Mouse (Mus musculus): ENCODE results near the gene Rbm28. TPM values are rescaled to one million over a fixed set of nuclear protein-coding genes. Genes with fewer than 3 reads are reported as not detected.

Rbm28 gene
- polyA plus RNA-seq, 1 experiment from 2014 or later, result 54.6 TPM

DNA sequence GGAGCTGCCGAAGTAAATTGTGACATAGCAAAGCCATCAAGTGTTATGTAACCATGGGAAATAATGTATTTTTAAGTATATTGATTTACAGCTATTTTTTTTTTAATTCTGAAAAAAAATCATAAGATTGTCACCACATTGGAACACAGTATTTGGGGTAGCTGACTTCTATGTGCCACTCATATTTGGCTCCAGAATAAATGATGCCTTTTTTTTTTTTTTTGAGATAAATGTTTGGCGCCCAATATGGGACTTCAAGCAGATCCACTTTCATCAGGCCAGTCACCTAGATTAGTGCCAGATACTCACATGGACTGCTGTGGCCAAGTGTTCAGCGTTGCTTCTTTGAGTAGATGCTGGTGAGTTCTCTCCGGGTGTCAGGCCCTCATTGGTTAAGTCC, 53.3 kb downstream of the Rbm28 start:
- Histone ChIP-seq H3K4me3 (ENCODE audit: low read depth, low read length) (no peak overlapping the region), H3K27ac (ENCODE audit: low read depth, low read length) (no peak overlapping the region), H3K4me2 (no peak overlapping the region), H3K27me3 (replicated peaks; ENCODE audit: control insufficient read depth, insufficient read depth, low read length) (no peaks in the 10 kb centered on the region), H3K9me3 (ENCODE audit: control insufficient read depth, low read length) (0 out of 2 replicates have a peak, but pooled peaks cover 5% of the 10 kb centered on the region), H3K36me3 (ENCODE audit: control insufficient read depth, insufficient read depth, low read length) (no peaks in the 10 kb centered on the region), H3K9ac (ENCODE audit: low read depth, low read length) (no peak overlapping the region), H3K4me1 (replicated peaks; ENCODE audit: control insufficient read depth, insufficient read depth, low read length) (no peaks in the 10 kb centered on the region)
- DNase-seq (ENCODE audit: low spot score), result no peak
- no peak for ATAC-seq (replicated peaks; ENCODE audit: low FRiP score)
- 83% methylated on average over 4 of the region's 4 CpGs for WGBS

DNA sequence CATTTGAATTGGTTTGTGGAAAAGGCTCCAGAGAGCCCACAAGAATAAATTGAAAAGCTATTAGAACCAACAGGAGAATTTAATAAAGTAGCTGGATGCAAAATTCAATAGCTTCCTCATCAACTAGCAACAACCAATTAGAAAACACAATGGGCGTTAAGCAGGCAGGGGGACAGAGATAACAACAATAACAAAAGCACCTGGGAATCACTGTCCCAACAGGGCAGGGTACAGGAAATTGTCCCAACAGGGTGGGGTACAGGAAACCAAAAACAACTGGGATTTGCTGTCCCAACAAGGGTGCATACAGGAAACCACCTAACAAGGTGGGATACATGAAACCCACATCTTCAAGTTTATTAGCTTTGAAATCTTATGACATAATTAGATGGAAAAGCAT, 56.4 kb downstream of the Rbm28 start:
- H3K4me1 ChIP-seq (replicated peaks; ENCODE audit: control insufficient read depth, insufficient read depth, low read length), result no peaks in the 10 kb centered on the region
- ATAC-seq (replicated peaks; ENCODE audit: low FRiP score) (no peak), DNase-seq (ENCODE audit: low spot score) (no peak)
- no peaks in the 10 kb centered on the region for H3K36me3 ChIP-seq (ENCODE audit: control insufficient read depth, insufficient read depth, low read length)
- no peak overlapping the region for H3K4me2 ChIP-seq
- no peaks in the 10 kb centered on the region for H3K27me3 ChIP-seq (replicated peaks; ENCODE audit: control insufficient read depth, insufficient read depth, low read length)
- H3K27ac ChIP-seq (ENCODE audit: low read depth, low read length), result no peak overlapping the region
- no peak overlapping the region for H3K9ac ChIP-seq (ENCODE audit: low read depth, low read length)
- 58% methylated on average over 1 of the region's 1 CpGs for WGBS
- no peak overlapping the region for H3K4me3 ChIP-seq (ENCODE audit: low read depth, low read length)
- H3K9me3 ChIP-seq (ENCODE audit: control insufficient read depth, low read length), result 0 out of 2 replicates have a peak, but pooled peaks cover 5% of the 10 kb centered on the region

GRCm38 (mm10) chr6:29101248-29101864, 63.5 kb downstream of the Rbm28 start:
- Histone ChIP-seq H3K27me3 (replicated peaks; ENCODE audit: control insufficient read depth, insufficient read depth, low read length) (no peaks in the 10 kb centered on the region), H3K9ac (ENCODE audit: low read depth, low read length) (no peak overlapping the region), H3K9me3 (ENCODE audit: control insufficient read depth, low read length) (no peaks in the 10 kb centered on the region), H3K4me1 (replicated peaks; ENCODE audit: control insufficient read depth, insufficient read depth, low read length) (no peaks in the 10 kb centered on the region), H3K4me2 (no peak overlapping the region), H3K36me3 (ENCODE audit: control insufficient read depth, insufficient read depth, low read length) (no peaks in the 10 kb centered on the region), H3K4me3 (ENCODE audit: low read depth, low read length) (no peak overlapping the region), H3K27ac (ENCODE audit: low read depth, low read length) (no peak overlapping the region)
- ATAC-seq (replicated peaks; ENCODE audit: low FRiP score) (no peak), DNase-seq (ENCODE audit: low spot score) (no peak)
- WGBS, result 82% methylated on average over 9 of the region's 9 CpGs

DNA sequence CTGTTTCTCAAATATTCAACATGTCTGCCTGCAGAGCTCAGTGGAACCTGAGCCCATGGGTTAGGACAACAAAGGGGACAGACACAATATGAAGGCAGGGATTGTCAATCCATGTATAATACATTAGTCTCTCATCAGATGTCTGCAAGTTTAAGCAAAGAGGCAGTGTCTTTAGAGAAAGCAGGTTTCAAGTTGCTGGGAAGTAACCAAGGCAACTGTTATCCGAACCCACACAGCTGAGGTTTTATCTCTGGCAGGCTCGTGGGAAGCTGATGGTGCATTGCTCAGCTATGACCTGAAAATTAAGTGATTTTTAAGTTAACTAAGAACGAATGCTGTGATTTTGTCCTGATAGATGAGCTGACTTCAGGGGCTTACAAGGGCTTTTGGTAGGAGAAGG, 64.4 kb downstream of the Rbm28 start:
- Histone ChIP-seq H3K9me3 (ENCODE audit: control insufficient read depth, low read length) (no peaks in the 10 kb centered on the region), H3K4me3 (ENCODE audit: low read depth, low read length) (no peak overlapping the region), H3K4me1 (replicated peaks; ENCODE audit: control insufficient read depth, insufficient read depth, low read length) (no peaks in the 10 kb centered on the region), H3K9ac (ENCODE audit: low read depth, low read length) (no peak overlapping the region), H3K27me3 (replicated peaks; ENCODE audit: control insufficient read depth, insufficient read depth, low read length) (no peaks in the 10 kb centered on the region), H3K4me2 (no peak overlapping the region), H3K36me3 (ENCODE audit: control insufficient read depth, insufficient read depth, low read length) (no peaks in the 10 kb centered on the region), H3K27ac (ENCODE audit: low read depth, low read length) (no peak overlapping the region)
- DNase-seq (ENCODE audit: low spot score) (no peak), ATAC-seq (replicated peaks; ENCODE audit: low FRiP score) (no peak)
- WGBS, result 30% methylated on average over 3 of the region's 3 CpGs

- no peak overlapping the region for H3K9ac ChIP-seq (ENCODE audit: low read depth, low read length)
- no peak for ATAC-seq (replicated peaks; ENCODE audit: low FRiP score)
- H3K27ac ChIP-seq (ENCODE audit: low read depth, low read length), result no peak overlapping the region
- DNase-seq (ENCODE audit: low spot score), result no peak
- no peak overlapping the region for H3K4me2 ChIP-seq
- no peak overlapping the region for H3K4me3 ChIP-seq (ENCODE audit: low read depth, low read length)
- no peaks in the 10 kb centered on the region for H3K9me3 ChIP-seq (ENCODE audit: control insufficient read depth, low read length)
- no peaks in the 10 kb centered on the region for H3K27me3 ChIP-seq (replicated peaks; ENCODE audit: control insufficient read depth, insufficient read depth, low read length)
- H3K36me3 ChIP-seq (ENCODE audit: control insufficient read depth, insufficient read depth, low read length), result no peaks in the 10 kb centered on the region
- 70% methylated on average over 14 of the region's 14 CpGs for WGBS
- no peaks in the 10 kb centered on the region for H3K4me1 ChIP-seq (replicated peaks; ENCODE audit: control insufficient read depth, insufficient read depth, low read length)
Observed at GRCm38 (mm10) chr6:29099536-29100170, 65.2 kb downstream of the Rbm28 start.

- DNase-seq (ENCODE audit: low spot score), result no peak
- Histone ChIP-seq H3K36me3 (ENCODE audit: control insufficient read depth, insufficient read depth, low read length) (no peaks in the 10 kb centered on the region), H3K4me3 (ENCODE audit: low read depth, low read length) (no peak overlapping the region), H3K27ac (ENCODE audit: low read depth, low read length) (no peak overlapping the region), H3K4me1 (replicated peaks; ENCODE audit: control insufficient read depth, insufficient read depth, low read length) (no peaks in the 10 kb centered on the region), H3K4me2 (no peak overlapping the region), H3K9ac (ENCODE audit: low read depth, low read length) (no peak overlapping the region), H3K27me3 (replicated peaks; ENCODE audit: control insufficient read depth, insufficient read depth, low read length) (no peaks in the 10 kb centered on the region), H3K9me3 (ENCODE audit: control insufficient read depth, low read length) (no peaks in the 10 kb centered on the region)
- 60% methylated on average over 11 of the region's 11 CpGs for WGBS
- no peak for ATAC-seq (replicated peaks; ENCODE audit: low FRiP score)
Observed at GRCm38 (mm10) chr6:29092904-29093303, 71.9 kb downstream of the Rbm28 start.

GRCm38 (mm10) chr6:29092234-29092633, 72.6 kb downstream of the Rbm28 start:
- Histone ChIP-seq H3K27me3 (replicated peaks; ENCODE audit: control insufficient read depth, insufficient read depth, low read length) (no peaks in the 10 kb centered on the region), H3K9me3 (ENCODE audit: control insufficient read depth, low read length) (no peaks in the 10 kb centered on the region), H3K4me1 (replicated peaks; ENCODE audit: control insufficient read depth, insufficient read depth, low read length) (no peaks in the 10 kb centered on the region), H3K9ac (ENCODE audit: low read depth, low read length) (no peak overlapping the region), H3K27ac (ENCODE audit: low read depth, low read length) (no peak overlapping the region), H3K4me2 (no peak overlapping the region), H3K36me3 (ENCODE audit: control insufficient read depth, insufficient read depth, low read length) (no peaks in the 10 kb centered on the region), H3K4me3 (ENCODE audit: low read depth, low read length) (no peak overlapping the region)
- ATAC-seq (replicated peaks; ENCODE audit: low FRiP score) (no peak), DNase-seq (ENCODE audit: low spot score) (no peak)
- WGBS, result 74% methylated on average over 7 of the region's 7 CpGs

- no peak for DNase-seq (ENCODE audit: low spot score)
- Histone ChIP-seq H3K36me3 (ENCODE audit: control insufficient read depth, insufficient read depth, low read length) (no peaks in the 10 kb centered on the region), H3K9me3 (ENCODE audit: control insufficient read depth, low read length) (no peaks in the 10 kb centered on the region), H3K4me3 (ENCODE audit: low read depth, low read length) (no peak overlapping the region), H3K27ac (ENCODE audit: low read depth, low read length) (no peak overlapping the region), H3K27me3 (replicated peaks; ENCODE audit: control insufficient read depth, insufficient read depth, low read length) (no peaks in the 10 kb centered on the region), H3K4me1 (replicated peaks; ENCODE audit: control insufficient read depth, insufficient read depth, low read length) (no peaks in the 10 kb centered on the region), H3K4me2 (no peak overlapping the region), H3K9ac (ENCODE audit: low read depth, low read length) (no peak overlapping the region)
- no peak for ATAC-seq (replicated peaks; ENCODE audit: low FRiP score)
- WGBS, result 63% methylated on average over 7 of the region's 7 CpGs
Observed at GRCm38 (mm10) chr6:29087921-29088709, 76.7 kb downstream of the Rbm28 start.
